Mouse (Mus musculus): ENCODE results near the gene Mxd3. TPM values are rescaled to one million over a fixed set of nuclear protein-coding genes. Genes with fewer than 3 reads are reported as not detected.
A peak's percentile ranks its signal among the peaks of the same experiment; 100 is the strongest.

Gene Mxd3
- total RNA-seq (2012; rRNA removed) (7.3 and 10.0 TPM in 2 replicates), total RNA-seq (2014; rRNA removed) (4.1 and 7.0 TPM in 2 replicates), polyA plus RNA-seq (2012; ENCODE audit: insufficient read length, low read depth) (6.9 and 13.5 TPM in 2 replicates)

DNA sequence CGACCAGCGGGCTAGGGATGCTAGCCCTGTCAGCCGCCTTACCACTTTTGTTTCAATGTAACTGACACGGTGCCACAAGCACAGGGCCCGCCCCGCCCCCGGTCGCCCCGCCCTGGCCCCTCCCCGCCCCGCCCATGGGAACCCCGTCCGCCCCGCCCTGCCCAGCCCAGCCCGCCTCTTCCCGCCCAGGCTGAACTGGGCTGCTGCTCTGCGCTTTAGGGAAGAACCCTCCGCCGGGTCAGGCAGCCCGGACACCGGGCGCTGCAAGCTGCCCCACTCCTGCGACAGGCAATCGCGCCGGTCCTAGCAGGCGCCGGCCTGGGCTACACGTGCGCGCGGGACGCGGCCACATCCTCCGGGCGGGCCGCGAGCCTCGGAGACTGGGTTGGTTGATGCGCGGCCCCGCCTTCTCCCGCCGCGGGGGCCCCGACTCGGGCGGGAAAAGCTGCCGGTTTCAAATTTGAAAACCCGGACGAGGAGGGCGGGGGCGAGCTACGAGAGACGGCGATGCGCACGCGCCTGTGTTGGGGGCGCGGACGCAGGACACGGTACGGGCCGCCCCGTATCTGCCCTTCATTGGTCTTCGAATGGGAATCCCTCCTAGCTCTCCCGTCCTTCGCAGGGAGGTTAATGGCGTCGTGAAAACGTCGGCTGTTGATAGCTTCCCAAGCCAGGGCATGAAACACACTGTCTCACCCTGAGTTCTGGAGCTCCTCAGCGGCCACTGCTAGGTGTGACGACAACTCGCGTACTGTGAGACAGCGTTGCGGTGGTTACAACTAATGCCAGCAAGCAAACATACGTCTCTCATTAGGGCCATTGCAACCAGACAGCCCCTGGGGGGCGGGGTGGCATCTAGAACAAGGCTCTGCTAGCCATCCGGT lies at the start of gene Mxd3:
TSS of gene Mxd3 (minus strand) at position 141 of the 884 bp plus-strand sequence.
- in situ Hi-C loops (cut with MboI; ENCODE audit: low pct_ligation_motif_present, low pct_unique_long_range_greater_than_20kb, low sequenced_read_pairs): no loop called here
- TF ChIP-seq MAFK (IDR thresholded peaks at IDR 0.05; ENCODE audit: insufficient replicate concordance, low read length) (no peak), MAZ (IDR thresholded peaks at IDR 0.05; ENCODE audit: low read depth, low read length) (peak; percentile 95), ZC3H11A (IDR thresholded peaks at IDR 0.05; ENCODE audit: low read depth, low read length) (no peak), TBP (conservative IDR thresholded peaks at IDR 0.05; ENCODE audit: low read depth, low read length) (no peak), JUND (conservative IDR thresholded peaks at IDR 0.05; ENCODE audit: low read depth, low read length) (0 out of 2 replicates have a peak, but pooled peaks have one; percentile 23), CTCF (conservative IDR thresholded peaks at IDR 0.05 in 1 of 2, IDR thresholded peaks at IDR 0.05 in 1 of 2; ENCODE audit: low read depth in 2 of 2, low read length in 2 of 2) (no peak), E2F4 (IDR thresholded peaks at IDR 0.05; ENCODE audit: insufficient replicate concordance, low read depth, low read length) (peak; percentile 89; the same call in 1 of the 2 replicates), JUN (IDR thresholded peaks at IDR 0.05; ENCODE audit: insufficient read depth, low read depth, low read length) (no peak), MAX (IDR thresholded peaks at IDR 0.05; ENCODE audit: low read length) (peak; percentile 82; the same call in 1 of the 2 replicates), EP300 (IDR thresholded peaks at IDR 0.05; ENCODE audit: low read length) (0 out of 2 replicates have a peak, but pooled peaks have one; percentile 14), TCF12 (IDR thresholded peaks at IDR 0.05; ENCODE audit: low read depth, low read length) (peak; percentile 26), PAX5 (IDR thresholded peaks at IDR 0.05; ENCODE audit: low read length) (no peak), MEF2A (IDR thresholded peaks at IDR 0.05; ENCODE audit: borderline replicate concordance, low read depth, low read length) (peak; percentile 64), CHD1 (IDR thresholded peaks at IDR 0.05; ENCODE audit: low read depth, low read length) (0 out of 2 replicates have a peak, but pooled peaks have one; percentile 16), CHD2 (IDR thresholded peaks at IDR 0.05; ENCODE audit: low read length) (peak; percentile 78), UBTF (IDR thresholded peaks at IDR 0.05; ENCODE audit: low read depth, low read length) (peak; percentile 35; the same call in 1 of the 2 replicates), POLR2AphosphoS2 (IDR thresholded peaks at IDR 0.05; ENCODE audit: low read depth, low read length) (peak; percentile 70; the same call in 1 of the 2 replicates), MXI1 (IDR thresholded peaks at IDR 0.05; ENCODE audit: low read depth, low read length) (peak; percentile 71), MYC (IDR thresholded peaks at IDR 0.05; ENCODE audit: low read depth, low read length) (0 out of 2 replicates have a peak, but pooled peaks have one; percentile 13), ZMIZ1 (IDR thresholded peaks at IDR 0.05; ENCODE audit: low read depth, low read length) (peak; percentile 64; the same call in 1 of the 2 replicates), ETS1 (conservative IDR thresholded peaks at IDR 0.05; ENCODE audit: low read depth, low read length) (peak; percentile 44), USF1 (IDR thresholded peaks at IDR 0.05; ENCODE audit: low read depth, low read length) (no peak), NRF1 (IDR thresholded peaks at IDR 0.05; ENCODE audit: low read depth, low read length) (peak; percentile 92), IRF4 (IDR thresholded peaks at IDR 0.05; ENCODE audit: low read depth, low read length) (peak; percentile 68), HCFC1 (IDR thresholded peaks at IDR 0.05; ENCODE audit: low read depth, low read length) (peak; percentile 46), ELF1 (IDR thresholded peaks at IDR 0.05; ENCODE audit: low read depth, low read length) (peak; percentile 75), POLR2A (IDR thresholded peaks at IDR 0.05; ENCODE audit: low read depth, low read length) (peak; percentile 87), SIN3A (IDR thresholded peaks at IDR 0.05; ENCODE audit: low read length) (peak; percentile 85), KAT2A (IDR thresholded peaks at IDR 0.05; ENCODE audit: insufficient replicate concordance, low read length) (0 out of 2 replicates have a peak, but pooled peaks have one; percentile 45), NELFE (IDR thresholded peaks at IDR 0.05; ENCODE audit: low read depth, low read length) (peak; percentile 66), USF2 (conservative IDR thresholded peaks at IDR 0.05; ENCODE audit: low read depth, low read length) (no peak), RCOR1 (conservative IDR thresholded peaks at IDR 0.05; ENCODE audit: low read depth, low read length) (no peak), SMC3 (IDR thresholded peaks at IDR 0.05; ENCODE audit: low read depth, low read length) (peak; percentile 41), BHLHE40 (IDR thresholded peaks at IDR 0.05; ENCODE audit: low read depth, low read length) (peak; percentile 81)
- Histone ChIP-seq H3K4me3 (replicated peaks in 1 of 3; ENCODE audit: low read depth in 2 of 3, low read length in 2 of 3, poor library complexity in 1 of 3) (peak within 1 kb of the TSS; percentile 61 to 76 (median 63)), H3K27me3 (replicated peaks) (no peaks in the 10 kb centered on the region), H3K9ac (ENCODE audit: insufficient read depth, low read depth) (peak within 1 kb of the TSS; percentile 65), H3K4me2 (ENCODE audit: insufficient read depth, low read depth, poor library complexity, severe bottlenecking) (peak within 1 kb of the TSS; percentile 56), H3K9me3 (replicated peaks; ENCODE audit: low read length) (no peaks in the 10 kb centered on the region), H3K36me3 (replicated peaks in 1 of 2; ENCODE audit: control insufficient read depth in 1 of 2, insufficient read depth in 1 of 2, low read length in 1 of 2) (peaks cover 14 to 17% of the 10 kb centered on the region in 2 experiments), H3K27ac (ENCODE audit: insufficient read depth, low read depth) (peak within 1 kb of the TSS; percentile 95), H3K4me1 (ENCODE audit: control insufficient read depth in 1 of 2, insufficient read depth in 2 of 2) (peaks cover 25 to 34% of the 10 kb centered on the region in 2 experiments), H3K79me2 (replicated peaks; ENCODE audit: control insufficient read depth, extremely low read depth, insufficient read depth, poor library complexity, severe bottlenecking) (no peaks in the 10 kb centered on the region)
- dilution Hi-C loops (cut with MboI; ENCODE audit: extremely low pct_ligation_motif_present, extremely low pct_unique_long_range_greater_than_20kb, low sequenced_read_pairs): no loop called here
- peak; percentile 92 for DNase-seq (ENCODE audit: extremely low read depth)
